Mouse (Mus musculus) midbrain, embryonic 14.5 days (tissue): ENCODE measurements around the gene Pdia2. TPM values are rescaled to one million over a fixed set of nuclear protein-coding genes. Genes with fewer than 3 reads are reported as not detected.

Source experiments
- ATAC-seq: fragments of 200-750 bp; cut with Nextera tagmentation; 2 replicates; pipeline ENCODE4 v1.8.0; 2017; ENCODE audit warnings: moderate number of reproducible peaks, moderate library complexity; ENCODE audit not compliant: low FRiP score, low TSS enrichment
- DNase-seq: peaks from one replicate; pipeline ENCODE4 v3.0.0-alpha.2; 2015
- H3K27ac ChIP-seq: fragments of 300-500 bp; sonication (generic); replicated peaks from 2 replicates; pipeline ENCODE4 v1.5.1; 2014; ENCODE audit warnings: mild to moderate bottlenecking, low read depth, low read length, moderate library complexity
- H3K27me3 ChIP-seq: fragments of 300-500 bp; sonication (generic); 2 replicates; pipeline ENCODE4 v1.6.1; 2014; ENCODE audit warnings: low read length, control low read depth, mixed read lengths; ENCODE audit not compliant: control insufficient read depth, insufficient read depth
- H3K36me3 ChIP-seq: fragments of 300-500 bp; sonication (generic); 2 replicates; pipeline ENCODE4 v1.6.1; 2014; ENCODE audit warnings: low read length, control low read depth; ENCODE audit not compliant: control insufficient read depth, insufficient read depth
- H3K4me1 ChIP-seq: fragments of 300-500 bp; sonication (generic); 2 replicates; pipeline ENCODE4 v1.6.1; 2014; ENCODE audit warnings: mild to moderate bottlenecking, antibody characterized with exemption, low read length, control low read depth; ENCODE audit not compliant: control insufficient read depth, insufficient read depth
- H3K4me2 ChIP-seq: fragments of 300-500 bp; sonication (generic); 2 replicates; pipeline ENCODE4 v1.6.1; 2014; ENCODE audit warnings: mild to moderate bottlenecking, low read length, moderate library complexity
- H3K4me3 ChIP-seq: fragments of 300-500 bp; sonication (generic); replicated peaks from 2 replicates; pipeline ENCODE4 v1.5.1; 2014; ENCODE audit warnings: low read depth, low read length
- H3K9ac ChIP-seq: fragments of 300-500 bp; sonication (generic); replicated peaks from 2 replicates; pipeline ENCODE4 v1.6.1; 2014; ENCODE audit warnings: mild to moderate bottlenecking, low read length, moderate library complexity
- H3K9me3 ChIP-seq: fragments of 300-500 bp; sonication (generic); 2 replicates; pipeline ENCODE4 v1.6.1; 2016; ENCODE audit warnings: low read length, control low read depth, mixed read lengths; ENCODE audit not compliant: control insufficient read depth
- WGBS: fragments of 180-500 bp; shearing (Covaris S2); extraction: QIAGEN DNeasy Blood & Tissue Kit; methylation state at CpG from one replicate; pipeline ENCODE4 v1.1.7; 2014; 5-methylcytosine and 5-hydroxymethylcytosine counted together
- polyA plus RNA-seq: library from polyadenylated mRNA; unstranded; fragments of >200 nt; fragmentation: Nextera tagmentation; extraction: Ambion mirVana; gene quantifications from 2 replicates; pipeline ENCODE4 v1.2.1, GENCODE M21; 2014

Gene Pdia2
- not detected in 2 replicates for polyA plus RNA-seq

- Histone ChIP-seq H3K9ac (no peak within 1 kb of the TSS), H3K27me3 (peaks cover 34% of the 10 kb centered on the region), H3K4me3 (no peak within 1 kb of the TSS), H3K36me3 (peaks cover 39% of the 10 kb centered on the region), H3K9me3 (no peaks in the 10 kb centered on the region), H3K27ac (no peak within 1 kb of the TSS), H3K4me2 (no peak within 1 kb of the TSS), H3K4me1 (peaks cover 13% of the 10 kb centered on the region; the same call in 1 of the 2 replicates)
- WGBS: 82% methylated on average over 4 of the region's 4 CpGs
- no peak for DNase-seq
- no peak for ATAC-seq
Measured at GRCm38 (mm10) chr17:26198892-26199291, at the start of gene Pdia2. Pdia2 (minus strand) TSS chr17:26199087.

GRCm38 (mm10) chr17:26244101-26244841 is 45.4 kb upstream of the Pdia2 start, which contains the start of gene Fam234a:
Fam234a (minus strand) TSS chr17:26244242.
- Histone ChIP-seq H3K9me3 (no peaks in the 10 kb centered on the region), H3K4me1 (peaks cover 11% of the 10 kb centered on the region; the same call in 1 of the 2 replicates), H3K4me3 (peak within 1 kb of the TSS; percentile 74), H3K9ac (peak within 1 kb of the TSS; percentile 74), H3K27me3 (no peaks in the 10 kb centered on the region), H3K27ac (peak within 1 kb of the TSS; percentile 68), H3K4me2 (peak within 1 kb of the TSS; percentile 92), H3K36me3 (no peaks in the 10 kb centered on the region)
- DNase-seq: peak; percentile 98
- ATAC-seq: peak; percentile 97
- 6% methylated on average over 32 of the region's 33 CpGs for WGBS

- Histone ChIP-seq H3K9ac (peak overlapping the region; percentile 74), H3K4me3 (peak overlapping the region; percentile 74), H3K9me3 (no peaks in the 10 kb centered on the region), H3K36me3 (no peaks in the 10 kb centered on the region), H3K4me2 (peak overlapping the region; percentile 92), H3K27ac (peak overlapping the region; percentile 68), H3K4me1 (peaks cover 11% of the 10 kb centered on the region; the same call in 1 of the 2 replicates), H3K27me3 (no peaks in the 10 kb centered on the region)
- DNase-seq (peak; percentile 64), ATAC-seq (peak; percentile 81)
- WGBS: under 1% methylated on average over 32 of the region's 32 CpGs
Measured at GRCm38 (mm10) chr17:26243471-26244100, 44.7 kb upstream of the Pdia2 start.

GRCm38 (mm10) chr17:26240990-26241389 is 42.1 kb upstream of the Pdia2 start:
- H3K4me1 ChIP-seq: peaks cover 11% of the 10 kb centered on the region; the same call in 1 of the 2 replicates
- H3K4me3 ChIP-seq: no peak overlapping the region
- no peaks in the 10 kb centered on the region for H3K9me3 ChIP-seq
- DNase-seq: no peak
- no peaks in the 10 kb centered on the region for H3K27me3 ChIP-seq
- no peaks in the 10 kb centered on the region for H3K36me3 ChIP-seq
- no peak overlapping the region for H3K27ac ChIP-seq
- 82% methylated on average over 6 of the region's 6 CpGs for WGBS
- no peak overlapping the region for H3K9ac ChIP-seq
- H3K4me2 ChIP-seq: no peak overlapping the region
- ATAC-seq: no peak

- DNase-seq: no peak
- ATAC-seq: no peak
- H3K4me2 ChIP-seq: no peak overlapping the region
- no peak overlapping the region for H3K27ac ChIP-seq
- H3K36me3 ChIP-seq: no peaks in the 10 kb centered on the region
- H3K4me1 ChIP-seq: peaks cover 11% of the 10 kb centered on the region; the same call in 1 of the 2 replicates
- H3K27me3 ChIP-seq: no peaks in the 10 kb centered on the region
- no peaks in the 10 kb centered on the region for H3K9me3 ChIP-seq
- no peak overlapping the region for H3K9ac ChIP-seq
- no peak overlapping the region for H3K4me3 ChIP-seq
- 81% methylated on average over 6 of the region's 6 CpGs for WGBS
Measured at GRCm38 (mm10) chr17:26240120-26240790, 41.4 kb upstream of the Pdia2 start.

GRCm38 (mm10) chr17:26239551-26239950 is 40.7 kb upstream of the Pdia2 start:
- no peak overlapping the region for H3K27ac ChIP-seq
- no peak for DNase-seq
- H3K4me1 ChIP-seq: peaks cover 11% of the 10 kb centered on the region; the same call in 1 of the 2 replicates
- no peak for ATAC-seq
- no peaks in the 10 kb centered on the region for H3K36me3 ChIP-seq
- no peaks in the 10 kb centered on the region for H3K9me3 ChIP-seq
- H3K27me3 ChIP-seq: no peaks in the 10 kb centered on the region
- no peak overlapping the region for H3K9ac ChIP-seq
- no peak overlapping the region for H3K4me3 ChIP-seq
- no peak overlapping the region for H3K4me2 ChIP-seq
- WGBS: 84% methylated on average over 2 of the region's 2 CpGs

GRCm38 (mm10) chr17:26237667-26238066 is 38.8 kb upstream of the Pdia2 start:
- Histone ChIP-seq H3K9me3 (no peaks in the 10 kb centered on the region), H3K36me3 (no peaks in the 10 kb centered on the region), H3K4me2 (no peak overlapping the region), H3K4me1 (0 out of 2 replicates have a peak, but pooled peaks cover 2% of the 10 kb centered on the region), H3K27ac (no peak overlapping the region), H3K4me3 (no peak overlapping the region), H3K9ac (no peak overlapping the region), H3K27me3 (no peaks in the 10 kb centered on the region)
- 87% methylated on average over 10 of the region's 10 CpGs for whole genome bisulfite sequencing
- ATAC-seq (no peak), DNase-seq (no peak)

GRCm38 (mm10) chr17:26235077-26235815 is 36.4 kb upstream of the Pdia2 start:
- ATAC-seq (no peak), DNase-seq (no peak)
- Histone ChIP-seq H3K9ac (no peak overlapping the region; the same call in 1 of the 2 replicates), H3K27ac (0 out of 2 replicates have a peak overlapping the region, but pooled peaks have one; percentile 8), H3K4me3 (no peak overlapping the region), H3K9me3 (no peaks in the 10 kb centered on the region), H3K27me3 (no peaks in the 10 kb centered on the region), H3K4me1 (no peaks in the 10 kb centered on the region), H3K36me3 (no peaks in the 10 kb centered on the region), H3K4me2 (no peak overlapping the region)
- WGBS: 67% methylated on average over 13 of the region's 13 CpGs
